Mouse (Mus musculus) monocyte, adult 2 months (primary cell): ENCODE measurements around the gene Polr2i.
A peak's percentile ranks its signal among the peaks of the same experiment; 100 is the strongest.
"Not testable (repeated sequence)": the region's sequence is repeated elsewhere in the genome, so short reads cannot be mapped to it uniquely, and the experiment has no call there.

Source experiments
- DNase-seq, 2 experiments: peaks; one replicate each; pipeline ENCODE4 v3.0.0; 2022; ENCODE audit warnings: low spot score in 2 of 2, low read depth in 1 of 2

Gene Polr2i

GRCm38 (mm10) chr7:30231669-30232454 lies at the start of gene Polr2i, which contains the start of gene Tbcb:
Polr2i (plus strand) TSS chr7:30231948.
Tbcb (minus strand) TSS chr7:30232272.
- DNase-seq = peak; percentile 92 to 93

DNA sequence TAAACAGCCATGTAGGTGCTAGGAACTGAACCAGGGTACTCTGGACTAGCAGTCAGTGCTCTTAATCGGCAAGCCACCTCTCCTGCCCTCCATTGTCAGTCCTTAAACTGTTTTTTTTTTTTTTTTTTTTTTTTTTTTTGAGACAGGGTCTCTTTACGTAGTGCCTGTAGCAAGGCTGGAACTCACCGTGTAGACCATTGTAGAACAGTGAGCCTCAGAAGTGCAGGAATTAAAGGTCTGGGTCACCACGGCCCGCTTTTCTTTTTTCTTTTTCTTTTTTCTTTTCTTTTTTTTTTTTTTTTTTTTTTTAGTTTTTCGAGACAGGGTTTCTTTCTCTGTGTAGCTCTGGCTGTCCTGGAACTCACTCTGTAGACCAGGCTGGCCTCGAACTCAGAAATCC lies 48.6 kb upstream of the Polr2i start:
- DNase-seq = not testable (repeated sequence)

- DNase-seq = peak; percentile 77 to 79
Observed at GRCm38 (mm10) chr7:30183879-30184289, 47.9 kb upstream of the Polr2i start, which contains the start of gene Cox7a1. Cox7a1 (plus strand) TSS chr7:30184144.

DNA sequence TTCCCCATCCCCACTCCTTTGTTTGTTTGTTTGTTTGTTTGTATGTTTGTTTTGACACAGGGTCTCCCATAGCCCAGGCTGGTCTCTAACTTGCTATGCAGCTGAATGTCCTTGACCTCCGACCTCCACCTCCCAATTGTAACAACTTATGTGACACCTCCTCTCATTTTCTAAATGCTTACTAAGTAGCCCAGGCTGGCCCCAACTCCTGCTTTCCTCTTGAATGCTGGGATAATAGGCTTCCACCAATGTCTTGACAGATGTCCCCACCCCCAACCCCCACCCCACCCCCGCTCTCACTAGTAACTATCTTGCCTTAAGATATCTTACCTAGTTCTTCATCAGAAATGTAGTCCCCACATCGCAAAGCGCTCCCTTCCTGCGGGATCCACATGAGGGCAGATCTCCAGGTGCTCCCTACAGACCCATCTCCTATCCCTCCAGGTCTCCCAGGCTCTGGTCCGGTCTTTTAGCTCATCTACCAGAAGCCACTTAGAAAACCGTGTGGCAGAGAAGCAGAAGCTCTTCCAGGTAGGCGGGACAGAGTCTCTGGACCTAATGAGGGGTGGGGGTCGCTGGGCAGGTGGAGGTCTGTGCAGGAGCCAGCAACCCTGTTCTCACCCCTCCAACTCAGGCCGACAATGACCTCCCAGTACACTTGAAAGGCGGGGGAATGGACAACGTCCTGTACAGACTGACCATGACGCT lies 47.0 kb upstream of the Polr2i start:
- no peak for DNase-seq

DNA sequence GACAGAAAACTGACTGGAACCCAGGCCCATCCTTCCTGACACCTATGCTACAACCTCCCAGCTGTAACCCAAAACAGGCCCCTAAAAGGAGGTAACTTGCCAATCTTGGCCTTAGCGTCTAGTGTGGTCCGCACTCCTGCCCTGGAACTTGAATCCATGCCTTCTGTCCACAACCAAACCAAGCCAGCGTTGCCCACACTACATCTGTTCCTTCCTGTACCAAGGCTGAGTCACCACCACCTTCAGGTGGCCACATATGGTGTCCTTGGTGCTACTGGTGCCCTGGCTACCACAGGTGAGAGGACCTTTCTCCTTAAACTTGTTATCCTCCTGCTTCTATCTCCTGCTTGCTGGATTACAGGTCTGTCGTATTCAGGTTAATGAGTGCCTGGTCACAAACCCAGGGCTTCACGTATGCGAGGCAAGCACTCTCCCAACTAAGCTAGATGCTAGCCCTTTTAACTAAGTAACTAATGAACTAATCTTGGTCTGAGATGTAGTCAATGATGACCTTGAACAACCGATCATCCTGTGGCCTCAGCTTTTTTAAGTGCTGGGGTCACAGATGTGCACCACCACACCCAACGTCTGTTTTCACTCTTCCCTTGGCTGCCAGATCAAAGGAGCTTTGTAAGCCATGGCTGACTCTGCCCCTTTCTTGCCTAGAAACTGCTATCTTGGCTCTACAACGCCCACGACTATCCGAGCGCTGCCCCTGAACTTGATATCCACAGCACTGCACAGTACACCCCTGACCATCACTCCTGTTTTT lies 43.2 kb upstream of the Polr2i start:
- no peak for DNase-seq

DNA sequence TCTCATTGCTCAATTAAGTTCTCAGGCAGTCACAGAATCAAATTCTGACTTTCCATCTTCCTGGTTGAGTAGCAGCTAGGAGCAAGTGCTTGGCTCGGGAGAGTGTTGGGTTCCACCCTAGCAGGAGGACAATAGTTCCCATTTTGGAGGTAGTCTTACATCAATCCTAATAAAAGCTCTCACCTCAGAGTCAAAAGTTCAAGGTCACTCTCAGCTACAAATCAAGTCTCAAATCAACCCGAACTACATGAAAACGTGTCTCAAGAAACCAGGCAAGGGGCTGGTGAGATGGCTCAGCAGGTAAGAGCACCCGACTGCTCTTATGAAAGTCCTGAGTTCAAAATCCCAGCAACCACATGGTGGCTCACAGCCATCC lies 42.6 kb upstream of the Polr2i start:
- no peak for DNase-seq

DNA sequence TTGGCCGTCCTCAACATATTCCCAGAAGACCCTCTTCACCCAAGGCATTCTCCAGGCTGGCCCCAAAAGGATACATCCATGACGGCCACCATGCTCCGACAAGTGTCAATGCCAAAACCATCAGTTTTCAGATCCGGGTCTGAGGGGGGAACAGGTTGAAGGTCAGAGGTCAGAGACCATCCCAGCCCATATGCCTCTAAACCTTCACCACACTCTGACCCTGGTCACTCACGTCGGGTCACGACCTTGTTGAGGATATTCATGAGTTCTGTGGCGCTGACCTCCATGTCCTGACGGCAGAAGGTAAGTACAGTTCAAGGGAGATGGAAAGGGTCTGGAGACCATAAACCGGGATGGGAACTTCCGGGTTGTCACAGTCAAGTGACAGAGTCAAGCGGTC lies 39.7 kb upstream of the Polr2i start:
- DNase-seq = no peak

- no peak for DNase-seq
Observed at GRCm38 (mm10) chr7:30193013-30193412, 38.7 kb upstream of the Polr2i start.

DNA sequence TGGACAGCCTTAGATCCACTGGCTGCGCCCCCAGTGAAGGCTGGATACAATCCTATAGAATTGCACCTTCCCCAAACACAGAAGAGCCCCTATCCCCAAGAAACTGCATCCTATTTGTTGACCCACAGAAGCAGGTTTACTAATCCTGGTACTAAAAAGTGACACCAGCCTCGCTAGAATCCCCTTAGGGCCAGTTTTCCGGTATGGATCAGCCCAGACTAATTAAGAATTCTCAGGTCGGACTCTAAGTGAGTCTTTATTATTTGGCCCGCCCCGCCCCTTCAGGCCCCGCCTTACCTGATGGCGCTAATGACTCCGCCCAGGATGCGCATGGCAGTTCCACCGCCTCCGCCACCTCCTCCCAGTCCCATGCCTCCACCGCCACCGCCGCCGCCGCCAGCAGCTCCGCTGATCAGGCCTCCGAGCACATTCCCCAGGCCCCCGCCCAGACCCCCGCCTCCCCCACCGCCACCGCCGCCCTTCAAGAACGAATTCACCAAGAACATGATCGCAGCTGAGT lies 38.1 kb upstream of the Polr2i start:
- DNase-seq = peak in 1 of 2 experiments; percentile 56

GRCm38 (mm10) chr7:30194101-30194831 lies 37.5 kb upstream of the Polr2i start:
- no peak for DNase-seq

DNA sequence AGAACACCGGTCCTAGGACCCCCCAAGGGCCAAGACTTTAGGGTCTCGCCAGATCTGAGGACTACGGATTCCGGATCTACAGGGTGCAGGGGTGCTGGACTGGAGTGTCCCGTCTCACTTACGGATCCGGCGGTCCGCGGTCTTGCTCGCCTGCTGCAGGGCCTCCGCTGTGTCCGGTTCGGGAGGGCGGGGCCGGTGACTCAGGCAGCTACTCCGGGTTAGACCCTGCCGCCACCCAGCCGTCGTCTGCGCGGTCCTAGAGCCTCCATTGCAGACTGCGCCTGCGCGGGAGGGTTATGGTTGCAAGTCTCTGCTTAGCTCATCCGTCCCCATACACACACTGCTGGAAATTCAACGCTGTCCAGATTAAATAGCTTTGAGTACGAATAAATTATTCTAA lies 36.9 kb upstream of the Polr2i start:
- peak; percentile 90 to 92 for DNase-seq

DNA sequence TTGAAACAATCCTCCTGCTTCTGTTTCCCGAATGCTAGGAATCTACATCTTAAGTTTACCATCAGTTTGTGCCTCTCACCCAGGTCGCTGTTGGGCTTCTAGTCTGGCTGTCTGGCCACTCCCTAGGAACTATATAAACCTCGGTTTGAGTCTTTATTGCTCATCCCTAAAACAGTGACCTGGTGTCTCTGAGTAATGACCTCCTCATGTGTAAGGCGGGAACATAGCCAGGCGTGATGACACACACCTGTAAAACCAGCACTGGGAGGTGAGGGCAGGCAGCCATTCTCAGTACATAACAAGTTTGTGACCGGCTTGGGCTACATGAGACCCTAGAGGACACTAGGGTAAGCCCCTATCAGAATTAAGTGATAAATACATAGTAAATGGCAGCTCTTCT lies 36.3 kb upstream of the Polr2i start:
- no peak for DNase-seq

- no peak for DNase-seq
Observed at GRCm38 (mm10) chr7:30196171-30196570, 35.6 kb upstream of the Polr2i start.

GRCm38 (mm10) chr7:30197592-30198129 lies 34.1 kb upstream of the Polr2i start:
- DNase-seq = no peak

- DNase-seq = peak in 1 of 2 experiments; percentile 31
Observed at GRCm38 (mm10) chr7:30198481-30198971, 33.2 kb upstream of the Polr2i start, which contains the start of gene Capns1. Capns1 (minus strand) TSS chr7:30198811.

DNA sequence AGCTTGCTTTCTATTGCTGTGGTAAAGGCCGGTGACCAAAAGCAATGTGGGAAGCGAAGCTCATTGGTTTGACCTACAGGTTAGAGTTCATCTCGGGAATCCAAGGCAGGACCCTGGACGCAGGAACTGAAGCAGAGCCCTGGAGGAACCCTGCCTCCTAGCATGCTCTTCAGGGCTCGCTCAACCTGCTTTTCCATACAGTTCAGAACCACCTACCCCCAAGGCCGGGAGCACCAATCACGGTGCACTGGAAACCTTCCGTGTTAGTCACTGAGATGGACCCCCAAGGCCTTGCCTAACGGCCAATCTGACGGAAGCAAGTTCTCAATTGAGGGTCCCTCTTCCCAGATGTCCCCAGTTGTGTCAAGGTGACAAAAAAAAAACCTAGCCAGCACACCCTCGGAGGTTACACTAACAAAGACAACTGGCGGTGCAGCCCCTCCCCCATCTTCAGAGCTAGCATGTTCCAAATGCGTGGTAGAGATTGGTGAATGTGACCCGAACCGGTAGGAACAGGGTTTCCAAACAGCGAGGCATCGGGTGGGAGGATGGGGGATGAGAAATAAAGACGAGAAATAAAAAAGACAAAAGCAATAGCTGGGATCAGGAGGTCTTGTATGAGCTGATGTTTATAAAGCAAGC lies 32.1 kb upstream of the Polr2i start:
- no peak for DNase-seq

- DNase-seq = no peak
Observed at GRCm38 (mm10) chr7:30200200-30200599, 31.5 kb upstream of the Polr2i start.

DNA sequence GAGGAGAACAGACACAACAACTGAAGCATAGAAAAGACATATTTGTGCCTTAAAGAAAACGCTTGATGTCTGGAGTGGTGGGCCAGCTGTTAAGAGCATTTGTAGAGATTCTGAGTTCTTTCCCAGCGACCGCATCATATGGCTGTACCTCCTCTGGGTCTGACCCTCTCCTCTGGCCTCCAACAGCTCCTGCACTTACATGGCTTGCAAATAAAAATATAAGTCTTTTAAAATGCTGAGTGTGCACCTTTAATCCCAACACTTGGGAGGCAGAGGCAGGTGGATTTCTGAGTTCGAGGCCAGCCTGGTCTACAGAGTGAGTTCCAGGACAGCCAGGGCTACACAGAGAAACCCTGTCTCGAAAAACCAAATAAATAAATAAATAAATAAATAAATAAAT lies 31.1 kb upstream of the Polr2i start:
- not testable (repeated sequence) for DNase-seq

GRCm38 (mm10) chr7:30202895-30203690 lies 28.7 kb upstream of the Polr2i start:
- DNase-seq = no peak
